Mouse (Mus musculus): ENCODE data around the gene Socs2.

Socs2 gene

GRCm38 (mm10) chr10:95420284-95420683, 3.3 kb upstream of the Socs2 start:
- no peak for DNase-seq (ENCODE audit: low spot score)

- no peak for DNase-seq (ENCODE audit: low spot score)
Observed at GRCm38 (mm10) chr10:95419726-95420125, 2.7 kb upstream of the Socs2 start.

GRCm38 (mm10) chr10:95418631-95419030, 1.7 kb upstream of the Socs2 start:
- no peak for DNase-seq (ENCODE audit: low spot score)

GRCm38 (mm10) chr10:95417496-95418236, 686 bp upstream of the Socs2 start:
- DNase-seq (ENCODE audit: low spot score): peak; percentile 71

DNA sequence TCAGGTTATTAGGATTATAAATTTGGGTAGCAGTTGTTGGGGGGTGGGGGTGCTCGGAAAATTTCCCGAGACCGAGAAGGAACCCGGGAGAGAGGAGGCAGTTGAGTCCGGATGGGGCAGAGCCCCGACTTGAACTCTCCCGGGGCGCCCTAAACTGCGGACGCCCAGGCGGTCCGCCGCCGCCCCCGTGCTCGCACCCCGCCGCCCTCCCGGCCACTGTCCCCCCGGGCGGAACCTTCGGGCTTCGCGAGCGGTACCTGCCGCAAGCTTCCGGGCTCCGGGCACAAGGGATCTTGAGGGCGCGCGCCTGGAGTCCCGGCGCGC, 657 bp downstream of the Socs2 start:
- DNase-seq (ENCODE audit: low spot score): no peak

DNA sequence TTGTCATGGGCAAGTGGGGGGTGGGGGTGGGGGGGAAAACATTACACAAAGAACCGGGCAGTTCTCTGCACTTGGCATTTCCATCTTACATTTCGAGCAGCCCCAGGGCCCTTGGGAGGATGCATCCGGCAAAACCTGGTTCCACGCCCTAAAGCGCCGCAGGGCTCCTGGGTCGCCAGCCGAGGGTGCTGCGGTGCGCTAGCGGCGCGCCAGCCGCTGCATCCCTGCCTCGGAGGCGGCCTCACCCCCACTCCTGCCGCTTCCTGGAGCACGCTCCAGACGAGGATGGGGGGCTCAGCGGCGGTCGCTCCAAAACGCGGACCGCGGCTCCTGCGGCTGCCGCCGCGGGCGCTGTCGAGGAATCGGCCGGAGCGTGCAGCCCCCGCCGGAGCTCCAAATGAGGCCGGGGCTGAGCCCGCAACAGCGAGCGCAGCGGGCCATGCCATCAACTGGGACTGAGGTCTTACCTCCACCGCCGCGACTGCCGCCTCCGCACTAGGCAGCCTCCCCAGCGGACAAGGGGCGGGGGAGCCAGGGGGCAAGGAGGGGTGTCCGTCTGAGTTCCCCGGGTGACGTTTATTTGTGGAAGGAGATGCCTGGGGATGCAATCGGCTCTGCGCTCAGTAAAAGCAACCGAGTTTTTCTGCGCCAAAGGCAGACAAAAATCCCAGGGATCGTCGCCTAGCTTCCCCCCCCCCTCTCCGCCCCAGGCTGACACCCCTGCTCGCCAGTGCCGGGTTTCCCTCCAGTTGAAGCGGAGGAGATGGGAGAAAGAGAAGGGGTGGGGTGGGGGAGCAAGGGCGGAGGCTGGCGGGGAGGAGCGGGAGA, 1.2 kb downstream of the Socs2 start:
- peak; percentile 38 for DNase-seq (ENCODE audit: low spot score)

DNA sequence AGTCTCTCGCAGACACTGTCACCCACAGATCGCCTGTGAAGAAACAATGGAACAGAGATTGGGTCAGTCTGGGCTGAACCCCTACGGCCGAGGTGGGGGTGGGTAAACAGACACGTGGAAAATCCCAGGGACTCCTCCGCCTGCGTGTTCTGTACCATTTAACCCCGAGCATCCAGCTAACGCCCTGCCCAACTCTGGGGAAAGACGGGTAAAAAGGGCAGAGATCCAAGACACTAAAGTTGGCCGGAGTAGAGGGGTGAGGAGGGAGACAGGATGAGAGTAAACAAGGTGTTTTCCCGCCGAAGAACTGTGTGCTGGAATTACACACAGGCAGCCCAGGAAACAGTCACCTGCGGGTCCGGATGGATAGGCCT, 1.8 kb downstream of the Socs2 start:
- DNase-seq (ENCODE audit: low spot score): no peak

DNA sequence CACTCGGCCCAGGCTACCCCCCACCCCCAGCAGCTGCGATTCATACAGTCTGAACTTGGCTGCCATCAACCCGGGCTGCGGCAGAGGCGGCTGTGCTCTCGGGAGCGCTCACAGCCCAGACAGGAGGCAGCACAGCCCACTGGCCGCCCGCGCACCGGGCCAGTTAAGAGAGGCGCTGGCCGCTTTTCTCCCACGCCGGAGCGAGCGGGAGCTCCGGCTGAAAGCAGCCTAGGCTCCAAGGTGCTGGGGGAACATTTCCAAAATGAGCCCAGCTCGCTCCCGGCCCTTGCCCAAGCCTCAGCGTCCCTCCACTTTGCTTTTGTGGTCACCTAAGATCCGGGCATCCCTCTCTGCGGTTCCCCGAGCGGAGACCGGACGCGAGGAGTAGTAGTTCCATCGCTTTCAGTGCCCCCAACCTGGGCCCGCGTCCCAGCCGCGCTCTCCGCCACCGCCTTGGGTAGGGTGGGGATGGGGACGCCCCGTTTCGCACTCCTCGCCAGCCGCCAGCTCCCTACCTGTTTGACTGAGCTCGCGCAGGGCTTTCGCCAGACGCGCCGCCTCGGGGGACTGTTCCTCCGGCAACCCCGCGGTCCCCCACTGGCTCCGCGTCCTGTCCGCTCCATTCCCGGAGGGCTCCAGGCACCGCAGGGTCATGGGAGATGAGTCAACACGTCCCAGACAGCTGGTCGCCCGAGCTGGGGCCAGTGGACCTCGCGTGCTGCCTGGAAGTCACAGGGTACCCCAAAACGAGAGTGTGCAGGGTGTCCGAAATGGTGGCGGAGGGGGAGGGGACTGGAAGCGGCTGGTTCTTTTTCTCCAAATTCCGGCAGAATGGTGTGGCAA, 2.4 kb downstream of the Socs2 start:
- DNase-seq (ENCODE audit: low spot score): peak; percentile 17

DNA sequence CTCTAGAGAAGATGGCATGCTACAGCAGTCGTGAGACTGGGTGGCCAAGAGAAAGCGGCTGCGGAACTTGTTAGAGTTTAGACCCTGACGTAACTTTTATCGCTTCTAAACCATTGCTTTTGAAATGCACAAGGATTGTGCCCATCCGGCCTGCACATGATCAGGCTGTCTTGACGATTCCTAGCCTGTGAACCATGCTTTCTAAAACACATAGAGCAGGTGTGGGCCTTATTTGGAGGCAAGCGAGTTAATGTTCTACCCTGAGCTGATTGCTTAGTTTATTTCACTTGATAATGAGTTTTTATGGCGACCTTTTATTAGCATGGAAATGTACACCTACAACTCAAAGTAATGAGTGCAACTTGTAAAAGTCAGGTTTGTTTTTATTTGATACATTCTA, 5.8 kb downstream of the Socs2 start:
- DNase-seq (ENCODE audit: low spot score): no peak

DNA sequence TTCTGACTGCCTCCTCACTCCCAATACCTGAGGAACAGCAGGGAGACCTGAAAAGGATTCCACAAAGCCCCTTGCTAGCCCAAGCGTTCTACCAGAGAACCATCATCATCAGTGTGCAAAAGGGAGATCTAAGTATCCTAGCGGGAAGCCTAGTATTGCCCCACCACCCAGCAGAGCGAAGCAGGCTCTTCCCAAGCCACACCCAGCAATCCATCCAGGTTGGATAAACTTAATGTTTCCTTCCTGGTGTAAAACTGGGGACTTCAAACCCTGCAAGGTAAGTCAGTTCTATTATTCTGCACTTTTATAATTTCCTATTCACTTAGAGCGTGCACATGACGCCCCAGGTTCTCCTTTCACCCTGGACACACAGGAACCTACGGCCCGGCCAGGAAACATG, 6.3 kb downstream of the Socs2 start:
- DNase-seq (ENCODE audit: low spot score): no peak

DNA sequence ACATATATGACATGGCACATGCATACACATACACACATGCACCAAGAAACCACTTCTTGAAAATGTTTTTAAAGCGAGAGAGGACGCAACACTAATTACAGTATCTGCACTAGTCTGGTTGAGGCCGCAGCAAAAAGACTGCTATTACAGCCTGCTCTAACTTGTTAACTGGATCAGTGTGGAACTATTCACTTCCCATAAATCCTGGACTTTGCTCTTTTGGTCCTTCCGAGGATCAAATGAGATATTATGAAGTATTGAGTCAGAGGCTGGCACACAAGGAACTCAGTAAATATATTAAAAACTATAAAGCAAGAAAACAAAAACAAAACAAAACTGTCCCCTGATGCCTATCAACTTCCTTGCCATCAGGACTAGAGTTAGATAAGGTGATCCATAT, 6.8 kb downstream of the Socs2 start:
- DNase-seq (ENCODE audit: low spot score): no peak

DNA sequence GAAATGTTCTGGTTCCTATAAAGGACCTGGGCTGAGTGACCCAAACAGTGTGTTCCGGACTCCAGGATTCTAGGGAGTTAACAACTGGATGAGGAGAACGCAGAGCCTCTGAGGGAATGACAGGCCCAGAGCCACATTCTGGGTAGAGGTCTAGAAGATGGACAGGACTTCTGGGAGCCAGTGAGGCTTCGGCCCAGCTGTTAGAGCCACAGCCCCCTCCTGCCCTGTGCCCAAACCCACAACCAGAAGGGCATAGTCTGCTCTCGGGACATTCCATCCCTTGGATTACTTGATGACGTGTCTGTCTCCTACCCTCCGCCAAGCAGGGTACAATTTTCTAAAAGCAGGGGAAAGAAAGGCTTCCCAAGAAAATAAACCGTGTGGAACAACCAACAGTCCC, 7.8 kb downstream of the Socs2 start:
- no peak for DNase-seq (ENCODE audit: low spot score)

GRCm38 (mm10) chr10:95408487-95408886, 8.5 kb downstream of the Socs2 start:
- DNase-seq (ENCODE audit: low spot score): no peak

DNA sequence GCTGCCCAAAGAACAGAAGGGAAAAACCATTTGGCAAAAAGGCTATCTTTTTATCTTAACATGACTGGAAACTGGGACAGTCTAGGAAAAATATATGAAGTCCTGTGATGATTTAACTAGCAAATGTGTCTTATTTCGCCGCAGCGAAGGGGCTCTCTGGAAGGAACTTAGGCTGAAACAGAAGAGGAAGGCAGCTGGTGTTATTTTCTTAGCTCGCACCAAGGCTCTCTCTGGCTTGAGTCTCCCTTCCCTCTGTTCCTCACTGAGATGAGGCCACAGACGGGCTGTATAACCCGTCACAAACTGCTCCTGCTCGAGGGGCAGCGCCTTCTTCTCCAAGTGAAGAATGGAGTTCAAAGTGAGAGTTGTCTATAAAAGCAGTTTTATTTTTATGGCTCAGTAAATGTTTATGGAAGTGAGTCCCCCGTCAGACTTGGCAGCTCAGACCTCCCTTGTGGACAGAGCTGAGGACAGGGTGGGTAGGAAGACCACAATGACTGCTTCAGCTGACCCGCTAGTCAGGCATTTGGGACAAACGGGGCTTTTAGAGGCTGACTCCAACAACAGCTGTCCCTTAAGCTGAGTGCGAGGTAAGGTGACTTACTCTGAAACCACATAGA, 9.3 kb downstream of the Socs2 start:
- no peak for DNase-seq (ENCODE audit: low spot score)

DNA sequence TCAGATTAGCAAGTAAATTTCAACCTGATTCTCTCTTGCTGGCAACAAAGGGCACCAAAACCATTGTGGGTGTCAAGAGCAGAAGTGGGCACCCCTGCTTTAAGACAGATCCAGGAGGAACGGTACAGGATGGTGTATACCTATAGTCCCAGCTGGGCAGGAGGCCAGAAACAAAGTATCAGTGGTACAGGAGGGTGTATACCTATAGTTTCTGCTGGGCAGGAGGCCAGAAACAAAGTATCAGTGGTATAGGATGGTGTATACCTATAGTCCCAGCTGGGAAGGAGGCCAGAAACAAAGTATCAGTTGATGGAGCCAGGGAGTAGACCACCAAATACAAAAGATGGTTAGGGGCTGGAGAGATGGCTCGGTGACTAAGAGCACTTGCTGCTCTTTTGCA, 12.2 kb downstream of the Socs2 start:
- no peak for DNase-seq (ENCODE audit: low spot score)

DNA sequence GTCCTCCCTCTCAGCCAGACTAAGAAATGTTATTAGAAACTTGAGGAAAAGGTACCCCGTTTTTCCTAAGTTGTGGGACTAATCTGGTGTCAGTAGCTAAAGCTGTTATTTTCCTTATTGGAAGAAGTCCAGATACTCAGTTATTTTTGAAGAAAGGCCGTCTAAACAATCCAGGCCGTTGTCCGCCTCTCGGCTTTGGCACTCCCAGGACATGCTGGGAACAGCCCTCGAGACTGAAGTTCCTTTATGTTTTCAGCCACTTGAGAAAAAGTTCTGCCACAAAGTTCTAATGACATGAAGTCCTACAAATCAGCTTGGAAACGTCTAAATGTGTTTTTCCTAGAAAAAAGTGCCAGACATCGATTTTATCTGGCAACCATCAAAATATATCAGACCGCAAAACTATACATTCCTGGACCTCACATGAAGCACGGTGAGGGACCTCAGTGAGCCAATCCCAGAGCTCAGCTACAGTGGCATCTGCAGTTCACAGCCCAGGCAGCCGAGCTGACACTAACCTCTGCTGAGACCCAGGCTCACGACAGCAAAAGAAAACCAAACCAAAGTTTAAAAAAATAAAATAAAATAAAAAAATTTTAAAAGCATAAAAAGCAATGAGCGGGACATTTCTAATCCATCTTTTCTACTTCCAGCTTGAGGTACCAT, 17.2 kb downstream of the Socs2 start:
- DNase-seq (ENCODE audit: low spot score): no peak

GRCm38 (mm10) chr10:95398489-95398888, 18.5 kb downstream of the Socs2 start:
- no peak for DNase-seq (ENCODE audit: low spot score)

DNA sequence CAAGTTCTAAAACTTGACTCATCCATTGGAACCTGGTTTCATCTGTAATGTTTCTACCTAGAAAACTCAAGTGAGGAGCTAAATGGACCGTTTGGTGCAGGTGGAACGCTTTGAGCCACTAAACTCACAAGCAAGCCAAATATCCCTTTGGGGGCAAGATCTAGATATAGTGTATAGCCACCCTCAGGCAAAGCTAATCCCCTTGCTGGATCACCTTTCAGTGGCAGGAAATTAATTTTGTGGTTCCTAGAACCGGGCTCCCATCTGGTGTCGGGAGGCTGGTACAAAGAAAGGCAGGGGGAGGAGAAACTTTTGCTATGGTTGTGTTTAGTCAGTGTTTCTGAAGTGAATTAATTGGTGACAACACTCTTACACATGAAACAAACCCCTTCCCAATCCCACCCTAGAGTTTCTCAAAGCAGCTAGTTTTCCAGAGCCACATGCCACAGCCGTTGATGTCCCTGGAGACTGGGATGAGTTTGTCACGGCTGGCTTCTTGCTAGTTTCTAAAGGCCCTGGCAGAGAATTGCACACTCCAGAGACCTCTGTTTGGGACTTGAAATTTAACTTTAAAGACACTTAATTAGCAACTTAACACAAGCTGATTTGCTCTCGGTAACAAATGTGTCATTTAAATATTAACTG, 19.7 kb downstream of the Socs2 start:
- no peak for DNase-seq (ENCODE audit: low spot score)

DNA sequence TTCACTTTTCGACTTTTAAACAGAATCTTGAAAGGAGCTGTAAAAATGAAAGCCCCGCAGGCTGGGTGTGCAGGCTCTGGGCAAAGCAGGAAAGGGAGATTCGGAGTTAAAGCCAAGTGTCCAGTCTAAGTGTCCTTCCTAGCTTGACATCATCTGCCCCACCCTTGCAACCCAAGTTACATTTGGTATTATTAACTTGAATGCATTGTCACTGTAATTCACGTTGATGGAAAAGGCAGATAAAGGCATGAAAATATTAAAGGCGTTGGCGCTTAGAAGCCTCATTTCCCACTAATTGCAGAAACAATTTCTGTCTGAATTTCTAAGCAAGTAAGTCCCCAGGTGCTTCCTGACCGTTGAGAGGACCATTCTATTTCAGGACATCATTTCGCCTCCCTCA, 20.6 kb downstream of the Socs2 start:
- DNase-seq (ENCODE audit: low spot score): no peak

GRCm38 (mm10) chr10:95394819-95395812, 21.9 kb downstream of the Socs2 start:
- no peak for DNase-seq (ENCODE audit: low spot score)
